Mouse (Mus musculus) kidney, postnatal 25 days (tissue): ENCODE measurements around the gene Spag5.
"Not testable (repeated sequence)": the region's sequence is repeated elsewhere in the genome, so short reads cannot be mapped to it uniquely, and the experiment has no call there.

ENCODE experiments used
- DNase-seq, 2 experiments: peaks; one replicate each; pipeline ENCODE4 v3.0.0; 2021; ENCODE audit warnings: mixed read lengths in 2 of 2

Gene Spag5

GRCm38 (mm10) chr11:78301357-78302084 is at the start of gene Spag5:
TSS of gene Spag5 (plus strand) at chr11:78301529.
- peak; percentile 91 to 93 for DNase-seq

GRCm38 (mm10) chr11:78256618-78257017 is 44.7 kb upstream of the Spag5 start:
- DNase-seq: peak; percentile 13 to 40

- no peak for DNase-seq
Measured at GRCm38 (mm10) chr11:78260489-78261258, 40.7 kb upstream of the Spag5 start.

GRCm38 (mm10) chr11:78261380-78262352 is 39.7 kb upstream of the Spag5 start, which contains the start of gene 2610507B11Rik:
TSS of gene 2610507B11Rik (plus strand) at chr11:78261752.
- DNase-seq: peak; percentile 91 to 97

GRCm38 (mm10) chr11:78262550-78262949 is 38.8 kb upstream of the Spag5 start:
- DNase-seq: peak; percentile 61 to 79

GRCm38 (mm10) chr11:78265571-78265970 is 35.8 kb upstream of the Spag5 start:
- DNase-seq: no peak

GRCm38 (mm10) chr11:78271986-78272385 is 29.3 kb upstream of the Spag5 start:
- DNase-seq: no peak

GRCm38 (mm10) chr11:78275596-78275995 is 25.7 kb upstream of the Spag5 start:
- no peak for DNase-seq

GRCm38 (mm10) chr11:78276169-78276568 is 25.2 kb upstream of the Spag5 start:
- not testable (repeated sequence) for DNase-seq

GRCm38 (mm10) chr11:78278853-78279252 is 22.5 kb upstream of the Spag5 start:
- no peak for DNase-seq

GRCm38 (mm10) chr11:78279586-78279985 is 21.7 kb upstream of the Spag5 start:
- DNase-seq: no peak

- DNase-seq: no peak
Measured at GRCm38 (mm10) chr11:78289146-78289763, 12.1 kb upstream of the Spag5 start.

- no peak for DNase-seq
Measured at GRCm38 (mm10) chr11:78290654-78291053, 10.7 kb upstream of the Spag5 start, which contains the start of gene BC030499. TSS of gene BC030499 (plus strand) at chr11:78290841.

GRCm38 (mm10) chr11:78294585-78294984 is 6.7 kb upstream of the Spag5 start:
- no peak for DNase-seq

- DNase-seq: no peak
Measured at GRCm38 (mm10) chr11:78300917-78301316, 412 bp upstream of the Spag5 start.

GRCm38 (mm10) chr11:78305272-78305671 is 3.9 kb downstream of the Spag5 start:
- DNase-seq: no peak

GRCm38 (mm10) chr11:78310861-78311511 is 9.7 kb downstream of the Spag5 start:
- peak in 1 of 2 experiments; percentile 19 for DNase-seq

GRCm38 (mm10) chr11:78313662-78314061 is 12.3 kb downstream of the Spag5 start:
- DNase-seq: no peak

GRCm38 (mm10) chr11:78318411-78318810 is 17.1 kb downstream of the Spag5 start:
- no peak for DNase-seq

GRCm38 (mm10) chr11:78322076-78322831 is 20.9 kb downstream of the Spag5 start:
- peak; percentile 16 to 30 for DNase-seq

- DNase-seq: peak; percentile 92 to 97
Measured at GRCm38 (mm10) chr11:78322860-78323259, 21.5 kb downstream of the Spag5 start, which contains the start of gene Aldoc. TSS of gene Aldoc (plus strand) at chr11:78322968.
